Mouse (Mus musculus): ENCODE measurements at regions not wholly inside any gene's neighbourhood (a gene's known extent, or its start where the extent isn't known, plus 50 kb on each side); places are given as distances from the start of the nearest gene placed in this dataset.

GRCm38 (mm10) chr9:41222346-41223015 is 61.0 kb upstream of the Ubash3b start:
- DNase-seq (ENCODE audit: low spot score) = no peak

GRCm38 (mm10) chr9:41221110-41221790 is 59.8 kb upstream of the Ubash3b start:
- DNase-seq (ENCODE audit: low spot score) = no peak

GRCm38 (mm10) chr9:41220105-41220669 is 58.7 kb upstream of the Ubash3b start:
- DNase-seq (ENCODE audit: low spot score) = no peak

GRCm38 (mm10) chr9:41218702-41219101 is 57.2 kb upstream of the Ubash3b start:
- DNase-seq (ENCODE audit: low spot score) = no peak

- DNase-seq (ENCODE audit: low spot score) = no peak
Measured at GRCm38 (mm10) chr9:41216248-41216647, 54.8 kb upstream of the Ubash3b start.

GRCm38 (mm10) chr9:41215026-41215425 is 53.5 kb upstream of the Ubash3b start:
- DNase-seq (ENCODE audit: low spot score) = no peak

- DNase-seq (ENCODE audit: low spot score) = no peak
Measured at GRCm38 (mm10) chr9:41212943-41213529, 51.5 kb upstream of the Ubash3b start.

GRCm38 (mm10) chr9:41212303-41212901 is 50.9 kb upstream of the Ubash3b start:
- DNase-seq (ENCODE audit: low spot score) = peak; percentile 38

GRCm38 (mm10) chr9:41211865-41212302 is 50.4 kb upstream of the Ubash3b start:
- DNase-seq (ENCODE audit: low spot score) = no peak

All from retina, embryonic 14.5 days (tissue).